Mouse (Mus musculus): ENCODE results near the gene Anks3. TPM values are rescaled to one million over a fixed set of nuclear protein-coding genes. Genes with fewer than 3 reads are reported as not detected.

Anks3 gene
- polyA plus RNA-seq, 1 experiment from 2014 or later, result 44.9 TPM

DNA sequence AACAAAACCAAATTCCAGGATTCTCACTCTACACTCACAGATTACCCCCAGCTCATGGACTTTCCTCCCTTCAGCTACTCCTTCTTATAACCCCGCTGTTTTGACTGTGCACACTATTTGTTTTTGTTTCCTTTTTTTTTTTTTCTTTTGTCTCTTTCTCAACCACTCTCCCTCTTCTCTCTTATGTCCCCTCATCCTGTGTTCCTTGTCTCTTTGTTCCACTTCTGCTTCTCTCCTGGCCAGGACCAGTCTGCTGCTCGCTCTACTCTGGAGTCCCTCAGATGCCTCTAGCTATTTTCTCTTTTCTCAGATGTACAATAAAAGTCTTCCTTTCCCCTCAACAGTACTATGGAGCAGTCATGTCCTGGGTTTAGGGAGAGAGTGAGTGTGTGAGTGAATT is 61.6 kb downstream of the Anks3 start:
- Histone ChIP-seq H3K27me3 (ENCODE audit: control insufficient read depth, insufficient read depth, low read length) (no peaks in the 10 kb centered on the region), H3K9me3 (ENCODE audit: control insufficient read depth, low read length) (no peaks in the 10 kb centered on the region), H3K4me1 (ENCODE audit: control insufficient read depth, insufficient read depth, low read length) (no peaks in the 10 kb centered on the region), H3K9ac (ENCODE audit: low read length) (no peak overlapping the region), H3K4me2 (ENCODE audit: low read depth) (no peak overlapping the region), H3K27ac (ENCODE audit: low read depth, low read length) (no peak overlapping the region), H3K4me3 (ENCODE audit: low read depth, low read length) (no peak overlapping the region), H3K36me3 (ENCODE audit: control insufficient read depth, insufficient read depth, low read length) (no peaks in the 10 kb centered on the region)
- DNase-seq (ENCODE audit: low spot score) (no peak), ATAC-seq (ENCODE audit: insufficient read depth, low FRiP score, low TSS enrichment) (no peak)
- WGBS, result 80% methylated on average over 2 of the region's 2 CpGs

DNA sequence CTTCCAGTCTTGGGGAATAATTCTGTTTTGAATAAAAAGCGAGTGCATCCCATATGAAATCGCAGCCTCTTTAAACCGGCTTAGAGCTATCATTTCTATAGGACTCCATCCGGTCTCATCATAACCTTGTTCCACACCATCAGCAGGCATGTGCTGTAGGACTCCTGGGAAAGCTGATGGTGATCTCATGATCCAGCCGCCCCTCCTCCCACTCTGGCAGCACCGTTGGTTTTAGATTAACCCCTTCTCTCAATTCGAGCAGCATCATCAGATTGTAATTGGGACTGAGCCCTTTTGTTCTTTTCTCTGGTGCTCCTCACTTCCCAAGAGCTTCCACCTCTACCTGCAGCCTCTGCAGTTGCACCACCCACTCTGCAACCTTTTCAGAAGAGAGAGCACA is 62.8 kb downstream of the Anks3 start:
- no peak for DNase-seq (ENCODE audit: low spot score)
- Histone ChIP-seq H3K36me3 (ENCODE audit: control insufficient read depth, insufficient read depth, low read length) (no peaks in the 10 kb centered on the region), H3K9ac (ENCODE audit: low read length) (no peak overlapping the region), H3K4me3 (ENCODE audit: low read depth, low read length) (no peak overlapping the region), H3K9me3 (ENCODE audit: control insufficient read depth, low read length) (no peaks in the 10 kb centered on the region), H3K4me2 (ENCODE audit: low read depth) (no peak overlapping the region), H3K4me1 (ENCODE audit: control insufficient read depth, insufficient read depth, low read length) (no peaks in the 10 kb centered on the region), H3K27me3 (ENCODE audit: control insufficient read depth, insufficient read depth, low read length) (no peaks in the 10 kb centered on the region), H3K27ac (ENCODE audit: low read depth, low read length) (no peak overlapping the region)
- ATAC-seq (ENCODE audit: insufficient read depth, low FRiP score, low TSS enrichment), result no peak
- WGBS, result 63% methylated on average over 7 of the region's 7 CpGs

DNA sequence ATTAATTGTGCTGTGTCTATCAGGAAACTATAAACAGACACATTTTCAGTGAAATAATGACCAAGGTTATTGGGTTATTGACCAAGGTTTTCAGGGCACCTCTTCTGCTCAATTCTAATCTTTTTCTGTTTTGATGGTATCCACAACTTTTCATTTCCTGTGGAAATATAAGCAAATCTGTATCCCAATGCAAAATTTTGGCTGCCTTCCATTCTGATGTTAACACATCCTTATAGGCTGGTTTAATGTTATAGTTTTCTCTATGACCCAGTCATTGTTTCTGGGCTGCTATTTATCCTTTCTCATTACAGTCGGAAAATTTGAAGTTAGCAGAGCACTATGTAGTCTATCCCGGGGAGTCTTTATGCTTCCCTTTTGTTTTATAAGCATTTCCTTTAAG is 64.3 kb downstream of the Anks3 start:
- H3K27me3 ChIP-seq (ENCODE audit: control insufficient read depth, insufficient read depth, low read length), result no peaks in the 10 kb centered on the region
- H3K36me3 ChIP-seq (ENCODE audit: control insufficient read depth, insufficient read depth, low read length), result no peaks in the 10 kb centered on the region
- no peak overlapping the region for H3K4me3 ChIP-seq (ENCODE audit: low read depth, low read length)
- no peak overlapping the region for H3K27ac ChIP-seq (ENCODE audit: low read depth, low read length)
- H3K9ac ChIP-seq (ENCODE audit: low read length), result no peak overlapping the region
- H3K9me3 ChIP-seq (ENCODE audit: control insufficient read depth, low read length), result no peaks in the 10 kb centered on the region
- DNase-seq (ENCODE audit: low spot score) (no peak), ATAC-seq (ENCODE audit: insufficient read depth, low FRiP score, low TSS enrichment) (no peak)
- H3K4me1 ChIP-seq (ENCODE audit: control insufficient read depth, insufficient read depth, low read length), result no peaks in the 10 kb centered on the region
- no peak overlapping the region for H3K4me2 ChIP-seq (ENCODE audit: low read depth)
- 93% methylated on average over 2 of the region's 2 CpGs for WGBS

DNA sequence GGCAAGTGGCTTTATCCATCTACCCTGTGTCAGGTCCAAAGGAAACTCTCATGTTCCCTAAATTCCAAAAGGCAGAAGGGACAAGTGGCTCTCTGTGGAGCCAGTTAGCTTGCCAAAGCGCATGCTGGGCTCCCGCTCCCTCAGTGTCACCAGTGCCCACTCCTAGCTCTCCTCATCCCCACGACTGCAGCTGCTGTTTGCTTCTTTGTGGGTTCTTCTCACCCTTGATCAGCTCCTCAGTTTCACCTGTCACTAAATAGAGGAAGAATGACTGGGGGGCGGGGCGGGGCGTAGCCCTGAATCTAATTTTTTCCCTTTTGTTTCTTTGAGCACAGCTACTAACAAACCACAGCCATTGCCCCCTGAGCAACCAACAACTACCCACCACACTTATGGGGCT is 65.1 kb downstream of the Anks3 start:
- ATAC-seq (ENCODE audit: insufficient read depth, low FRiP score, low TSS enrichment) (no peak), DNase-seq (ENCODE audit: low spot score) (no peak)
- 88% methylated on average over 6 of the region's 6 CpGs for WGBS
- H3K4me3 ChIP-seq (ENCODE audit: low read depth, low read length), result no peak overlapping the region
- no peaks in the 10 kb centered on the region for H3K9me3 ChIP-seq (ENCODE audit: control insufficient read depth, low read length)
- H3K27me3 ChIP-seq (ENCODE audit: control insufficient read depth, insufficient read depth, low read length), result no peaks in the 10 kb centered on the region
- H3K4me2 ChIP-seq (ENCODE audit: low read depth), result no peak overlapping the region
- no peak overlapping the region for H3K9ac ChIP-seq (ENCODE audit: low read length)
- H3K27ac ChIP-seq (ENCODE audit: low read depth, low read length), result no peak overlapping the region
- no peaks in the 10 kb centered on the region for H3K4me1 ChIP-seq (ENCODE audit: control insufficient read depth, insufficient read depth, low read length)
- no peaks in the 10 kb centered on the region for H3K36me3 ChIP-seq (ENCODE audit: control insufficient read depth, insufficient read depth, low read length)

DNA sequence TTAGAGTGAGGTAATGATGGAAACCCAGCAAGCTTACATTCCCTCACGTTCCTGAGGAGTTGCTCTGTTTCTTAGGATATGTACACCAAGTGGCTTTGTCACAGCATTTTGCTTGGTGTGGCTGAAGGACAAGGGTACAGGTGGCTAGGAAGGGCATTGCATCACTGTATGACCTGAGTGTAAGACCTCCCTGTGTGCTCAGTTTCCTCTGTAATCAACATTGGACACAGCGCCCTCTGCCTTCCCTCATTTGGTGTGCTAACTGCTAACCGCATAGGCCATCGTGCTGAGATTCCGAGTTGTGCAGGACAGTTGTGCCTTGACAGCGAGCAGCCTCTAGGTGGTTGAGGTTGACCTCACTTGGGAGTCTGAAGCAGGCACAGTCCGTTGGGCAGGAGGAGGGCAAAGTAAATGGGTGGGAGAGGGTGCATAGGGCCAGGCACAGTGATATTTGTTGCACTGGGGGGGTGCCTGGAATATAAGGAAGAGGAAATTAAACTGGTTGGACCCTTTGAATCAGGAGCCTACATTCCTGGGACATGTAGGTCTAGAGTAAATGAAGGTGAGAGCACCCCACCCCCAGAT is 66.8 kb downstream of the Anks3 start:
- Histone ChIP-seq H3K27ac (ENCODE audit: low read depth, low read length) (no peak overlapping the region), H3K36me3 (ENCODE audit: control insufficient read depth, insufficient read depth, low read length) (no peaks in the 10 kb centered on the region), H3K4me3 (ENCODE audit: low read depth, low read length) (no peak overlapping the region), H3K4me2 (ENCODE audit: low read depth) (no peak overlapping the region), H3K9me3 (ENCODE audit: control insufficient read depth, low read length) (no peaks in the 10 kb centered on the region), H3K27me3 (ENCODE audit: control insufficient read depth, insufficient read depth, low read length) (no peaks in the 10 kb centered on the region), H3K4me1 (ENCODE audit: control insufficient read depth, insufficient read depth, low read length) (no peaks in the 10 kb centered on the region), H3K9ac (ENCODE audit: low read length) (no peak overlapping the region)
- no peak for DNase-seq (ENCODE audit: low spot score)
- ATAC-seq (ENCODE audit: insufficient read depth, low FRiP score, low TSS enrichment), result no peak
- WGBS, result 55% methylated on average over 7 of the region's 7 CpGs

DNA sequence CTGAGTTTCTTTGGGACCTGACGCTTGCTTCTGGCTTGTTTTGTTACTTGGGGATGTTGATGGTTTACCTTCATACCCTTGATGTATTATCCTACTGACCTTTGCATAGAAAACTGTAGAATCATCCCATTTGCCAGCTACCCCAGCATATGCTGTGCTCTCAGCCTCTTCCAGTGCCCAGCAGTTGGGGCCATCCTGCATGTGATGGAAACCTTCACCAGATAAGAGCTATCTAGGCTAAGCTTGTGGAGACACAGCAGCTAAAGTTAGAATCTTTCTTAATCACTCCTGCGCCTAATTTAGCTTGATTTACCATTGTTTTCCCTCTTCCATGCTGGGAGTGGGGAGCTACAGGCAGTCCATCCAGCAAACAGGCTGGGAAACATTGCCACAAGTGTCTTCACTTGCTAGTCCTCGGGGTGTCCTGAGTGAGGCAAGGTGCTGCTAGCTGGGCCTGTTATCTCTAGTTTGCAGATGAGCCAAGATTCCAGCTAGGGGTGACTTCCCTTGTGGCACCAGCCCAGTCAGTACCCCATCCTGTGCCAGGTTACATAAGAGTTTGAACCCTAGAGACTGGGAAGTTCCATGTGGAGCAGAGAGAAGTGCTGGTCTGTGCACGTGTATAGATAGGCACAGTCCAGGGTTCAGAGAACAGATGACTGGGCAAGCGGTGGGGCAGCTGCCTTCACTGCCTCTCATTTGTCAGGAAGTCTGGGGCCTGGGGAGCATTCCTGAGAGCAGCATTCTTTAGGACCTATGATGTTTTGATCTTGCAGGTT is 67.6 kb downstream of the Anks3 start:
- H3K36me3 ChIP-seq (ENCODE audit: control insufficient read depth, insufficient read depth, low read length), result no peaks in the 10 kb centered on the region
- no peaks in the 10 kb centered on the region for H3K4me1 ChIP-seq (ENCODE audit: control insufficient read depth, insufficient read depth, low read length)
- no peak overlapping the region for H3K27ac ChIP-seq (ENCODE audit: low read depth, low read length)
- no peak for ATAC-seq (ENCODE audit: insufficient read depth, low FRiP score, low TSS enrichment)
- H3K9ac ChIP-seq (ENCODE audit: low read length), result no peak overlapping the region
- DNase-seq (ENCODE audit: low spot score), result no peak
- WGBS, result 77% methylated on average over 5 of the region's 5 CpGs
- H3K9me3 ChIP-seq (ENCODE audit: control insufficient read depth, low read length), result no peaks in the 10 kb centered on the region
- no peaks in the 10 kb centered on the region for H3K27me3 ChIP-seq (ENCODE audit: control insufficient read depth, insufficient read depth, low read length)
- no peak overlapping the region for H3K4me3 ChIP-seq (ENCODE audit: low read depth, low read length)
- no peak overlapping the region for H3K4me2 ChIP-seq (ENCODE audit: low read depth)

DNA sequence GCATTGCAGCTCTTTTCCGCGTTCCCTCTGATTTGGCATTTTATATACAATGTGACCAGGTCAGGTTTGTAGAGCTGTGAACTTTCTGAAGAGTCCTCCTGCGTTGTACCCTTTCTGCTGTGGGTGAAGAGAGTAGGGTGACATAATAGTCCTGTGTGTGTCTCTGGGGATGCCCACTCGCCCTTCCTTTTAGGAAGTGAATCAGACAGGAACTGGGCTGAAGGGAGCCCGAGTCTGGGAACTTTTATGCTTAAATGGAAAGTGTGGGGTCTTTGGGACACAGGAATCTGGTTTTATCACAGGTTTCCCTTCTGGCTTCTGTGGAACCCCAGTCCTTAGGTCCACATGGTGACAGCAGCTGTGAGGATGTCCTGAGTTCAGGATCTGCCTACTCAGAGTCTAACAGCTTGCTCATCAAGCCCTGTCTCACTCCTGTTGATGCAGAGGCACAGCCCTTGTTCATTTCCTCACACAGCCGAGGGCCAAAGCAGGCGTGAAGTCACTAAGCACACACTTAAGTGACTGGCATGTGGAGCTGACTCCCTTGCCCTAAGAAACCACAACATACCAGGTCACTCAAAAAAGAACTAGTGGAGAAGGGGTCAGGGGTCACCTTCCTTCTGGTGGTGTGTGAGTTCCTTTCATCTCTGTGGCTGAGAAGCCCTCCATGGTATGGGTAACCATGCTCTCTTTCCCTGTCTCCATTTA is 69.7 kb downstream of the Anks3 start:
- no peak overlapping the region for H3K9ac ChIP-seq (ENCODE audit: low read length)
- H3K27me3 ChIP-seq (ENCODE audit: control insufficient read depth, insufficient read depth, low read length), result no peaks in the 10 kb centered on the region
- 78% methylated on average over 7 of the region's 7 CpGs for WGBS
- H3K27ac ChIP-seq (ENCODE audit: low read depth, low read length), result no peak overlapping the region
- no peak overlapping the region for H3K4me2 ChIP-seq (ENCODE audit: low read depth)
- no peaks in the 10 kb centered on the region for H3K36me3 ChIP-seq (ENCODE audit: control insufficient read depth, insufficient read depth, low read length)
- DNase-seq (ENCODE audit: low spot score), result no peak
- H3K9me3 ChIP-seq (ENCODE audit: control insufficient read depth, low read length), result no peaks in the 10 kb centered on the region
- no peak overlapping the region for H3K4me3 ChIP-seq (ENCODE audit: low read depth, low read length)
- no peaks in the 10 kb centered on the region for H3K4me1 ChIP-seq (ENCODE audit: control insufficient read depth, insufficient read depth, low read length)
- ATAC-seq (ENCODE audit: insufficient read depth, low FRiP score, low TSS enrichment), result no peak

DNA sequence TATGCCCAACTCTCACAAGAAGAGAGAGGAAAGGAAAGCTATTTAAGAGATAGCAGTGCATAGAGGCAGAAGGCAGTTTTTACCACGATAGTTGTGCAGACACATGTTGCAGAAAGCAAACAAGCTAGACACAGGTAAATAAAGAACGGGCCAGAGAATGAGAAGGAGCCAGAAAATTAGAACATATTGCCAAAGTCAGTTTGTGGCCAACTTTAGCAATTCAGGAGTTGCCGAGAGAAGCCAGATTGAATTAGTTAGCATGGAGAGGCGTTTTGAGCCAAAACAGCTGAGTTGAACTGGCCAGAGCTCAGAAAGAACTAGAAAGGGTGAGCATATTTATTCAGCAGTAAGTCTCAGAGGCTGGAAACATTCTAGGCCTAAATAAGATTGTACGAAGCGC is 71.8 kb downstream of the Anks3 start:
- no peak for ATAC-seq (ENCODE audit: insufficient read depth, low FRiP score, low TSS enrichment)
- no peaks in the 10 kb centered on the region for H3K9me3 ChIP-seq (ENCODE audit: control insufficient read depth, low read length)

More for the DNA sequence above, 71.8 kb downstream of the Anks3 start:
- H3K4me3 ChIP-seq (ENCODE audit: low read depth, low read length), result no peak overlapping the region
- no peaks in the 10 kb centered on the region for H3K36me3 ChIP-seq (ENCODE audit: control insufficient read depth, insufficient read depth, low read length)
- H3K27me3 ChIP-seq (ENCODE audit: control insufficient read depth, insufficient read depth, low read length), result no peaks in the 10 kb centered on the region
- H3K27ac ChIP-seq (ENCODE audit: low read depth, low read length), result no peak overlapping the region
- H3K9ac ChIP-seq (ENCODE audit: low read length), result no peak overlapping the region
- no peak for DNase-seq (ENCODE audit: low spot score)
- H3K4me2 ChIP-seq (ENCODE audit: low read depth), result no peak overlapping the region
- H3K4me1 ChIP-seq (ENCODE audit: control insufficient read depth, insufficient read depth, low read length), result peaks cover 8% of the 10 kb centered on the region; the same call in 1 of the 2 replicates
- WGBS, result 96% methylated on average over 6 of the region's 6 CpGs

All from neural tube, embryonic 11.5 days (tissue).